Mouse (Mus musculus) liver, embryonic 11.5 days (tissue): ENCODE results near the gene Rnf31. TPM values are rescaled to one million over a fixed set of nuclear protein-coding genes. Genes with fewer than 3 reads are reported as not detected.

ENCODE experiments used
- ATAC-seq: fragments of 200-750 bp; cut with Nextera tagmentation; replicated peaks from 2 replicates; pipeline ENCODE4 v1.8.0; 2017; ENCODE audit warnings: moderate number of reproducible peaks, mild to moderate bottlenecking, moderate TSS enrichment, moderate library complexity; ENCODE audit not compliant: low FRiP score
- DNase-seq: peaks from one replicate; pipeline ENCODE4 v3.0.0-alpha.2; 2017; ENCODE audit warnings: low spot score
- H3K27ac ChIP-seq: fragments of 300-500 bp; sonication (generic); 2 replicates; pipeline ENCODE4 v1.5.1; 2014; ENCODE audit warnings: mild to moderate bottlenecking, low read depth, low read length, control low read depth
- H3K27me3 ChIP-seq: fragments of 300-500 bp; sonication (generic); replicated peaks from 2 replicates; pipeline ENCODE4 v1.6.1; 2014; ENCODE audit warnings: low read length, mixed read lengths; ENCODE audit not compliant: control insufficient read depth, insufficient read depth
- H3K36me3 ChIP-seq: fragments of 300-500 bp; sonication (generic); 2 replicates; pipeline ENCODE4 v1.6.1; 2014; ENCODE audit warnings: mild to moderate bottlenecking, low read length, moderate library complexity, mixed read lengths; ENCODE audit not compliant: control insufficient read depth, insufficient read depth
- H3K4me1 ChIP-seq: fragments of 300-500 bp; sonication (generic); replicated peaks from 2 replicates; pipeline ENCODE4 v1.6.1; 2014; ENCODE audit warnings: low read length, mixed read lengths; ENCODE audit not compliant: control insufficient read depth, insufficient read depth
- H3K4me2 ChIP-seq: fragments of 300-500 bp; sonication (generic); 2 replicates; pipeline ENCODE4 v1.6.1; 2014; ENCODE audit warnings: mild to moderate bottlenecking, control low read depth, moderate library complexity
- H3K4me3 ChIP-seq: fragments of 300-500 bp; sonication (generic); 2 replicates; pipeline ENCODE4 v1.5.1; 2014; ENCODE audit warnings: low read depth, low read length, control low read depth
- H3K9ac ChIP-seq: fragments of 300-500 bp; sonication (generic); 2 replicates; pipeline ENCODE4 v1.6.1; 2014; ENCODE audit warnings: low read depth, low read length, control low read depth
- H3K9me3 ChIP-seq: fragments of 300-500 bp; sonication (generic); 2 replicates; pipeline ENCODE4 v1.6.1; 2016; ENCODE audit warnings: low read length, inconsistent platforms, mixed read lengths; ENCODE audit not compliant: control insufficient read depth
- WGBS: fragments of 180-500 bp; shearing (Covaris S2); extraction: QIAGEN DNeasy Blood & Tissue Kit; methylation state at CpG from one replicate; pipeline ENCODE4 v1.1.7; 2014; 5-methylcytosine and 5-hydroxymethylcytosine counted together
- polyA plus RNA-seq: library from polyadenylated mRNA; unstranded; fragments of >200 nt; fragmentation: Nextera tagmentation; extraction: Ambion mirVana; gene quantifications from 2 replicates; pipeline ENCODE4 v1.2.1, GENCODE M21; 2014

The Rnf31 gene
- polyA plus RNA-seq, 1 experiment from 2014 or later, result 23.1 TPM

GRCm38 (mm10) chr14:55590748-55591330 lies 669 bp upstream of the Rnf31 start, which contains the start of gene Psme2:
TSS of gene Psme2 (minus strand) at chr14:55591113.
- Histone ChIP-seq H3K9ac (peak within 1 kb of the TSS; percentile 97), H3K27me3 (no peaks in the 10 kb centered on the region), H3K4me3 (peak within 1 kb of the TSS; percentile 99), H3K4me2 (peak within 1 kb of the TSS; percentile 97), H3K4me1 (peaks cover 34% of the 10 kb centered on the region), H3K27ac (peak within 1 kb of the TSS; percentile 78), H3K36me3 (peaks cover 11% of the 10 kb centered on the region), H3K9me3 (no peaks in the 10 kb centered on the region)
- ATAC-seq (peak; percentile 89), DNase-seq (peak; percentile 86)
- WGBS, result under 1% methylated on average over 22 of the region's 22 CpGs

DNA sequence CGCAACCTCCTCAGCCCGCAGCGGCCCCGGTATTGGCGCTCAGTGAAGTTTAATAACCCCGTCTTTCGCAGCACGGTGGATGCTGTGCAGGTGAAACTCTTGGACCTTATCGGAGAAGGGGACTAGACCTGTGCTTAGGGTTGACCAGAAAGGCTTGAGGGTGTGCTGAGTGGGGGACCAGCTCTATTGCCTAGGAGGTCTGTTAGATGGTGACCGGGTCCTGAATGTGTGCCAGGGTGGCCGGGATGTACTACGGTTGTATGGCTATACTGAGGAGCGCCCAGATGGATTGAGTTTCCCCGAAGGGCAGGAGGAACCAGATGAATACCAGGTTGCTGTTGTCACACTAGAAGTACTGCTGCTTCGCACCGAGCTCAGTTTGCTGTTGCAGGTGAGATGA lies 718 bp downstream of the Rnf31 start:
- Histone ChIP-seq H3K9ac (peak overlapping the region; percentile 97), H3K27ac (peak overlapping the region; percentile 78), H3K4me1 (peaks cover 23% of the 10 kb centered on the region), H3K36me3 (peaks cover 25% of the 10 kb centered on the region), H3K4me2 (peak overlapping the region; percentile 97), H3K4me3 (peak overlapping the region; percentile 99), H3K9me3 (no peaks in the 10 kb centered on the region), H3K27me3 (no peaks in the 10 kb centered on the region)
- ATAC-seq (no peak), DNase-seq (no peak)
- 3% methylated on average over 16 of the region's 16 CpGs for WGBS

GRCm38 (mm10) chr14:55596036-55596690 lies 4.7 kb downstream of the Rnf31 start:
- Histone ChIP-seq H3K4me3 (no peak overlapping the region), H3K36me3 (peaks cover 39% of the 10 kb centered on the region)
- WGBS, result 88% methylated on average over 13 of the region's 13 CpGs

GRCm38 (mm10) chr14:55598521-55599390 lies 7.2 kb downstream of the Rnf31 start:
- no peaks in the 10 kb centered on the region for H3K9me3 ChIP-seq
- no peak for ATAC-seq
- no peak for DNase-seq
- H3K4me2 ChIP-seq, result no peak overlapping the region
- peaks cover 52% of the 10 kb centered on the region for H3K36me3 ChIP-seq
- WGBS, result 92% methylated on average over 21 of the region's 21 CpGs
- H3K27ac ChIP-seq, result no peak overlapping the region
- H3K4me1 ChIP-seq, result peaks cover 6% of the 10 kb centered on the region
- no peaks in the 10 kb centered on the region for H3K27me3 ChIP-seq
- H3K9ac ChIP-seq, result no peak overlapping the region
- H3K4me3 ChIP-seq, result no peak overlapping the region

More at GRCm38 (mm10) chr14:55596036-55596690, 4.7 kb downstream of the Rnf31 start:
- Histone ChIP-seq H3K4me1 (peaks cover 16% of the 10 kb centered on the region), H3K4me2 (no peak overlapping the region), H3K27ac (no peak overlapping the region), H3K9me3 (no peaks in the 10 kb centered on the region), H3K27me3 (no peaks in the 10 kb centered on the region), H3K9ac (no peak overlapping the region)
- ATAC-seq (no peak), DNase-seq (no peak)

GRCm38 (mm10) chr14:55603271-55603632 lies 11.7 kb downstream of the Rnf31 start, which contains the start of gene Irf9:
TSS of gene Irf9 (plus strand) at chr14:55603571.
- Histone ChIP-seq H3K36me3 (peaks cover 45% of the 10 kb centered on the region), H3K4me2 (peak within 1 kb of the TSS; percentile 78), H3K27me3 (no peaks in the 10 kb centered on the region), H3K9me3 (no peaks in the 10 kb centered on the region), H3K4me3 (peak within 1 kb of the TSS; percentile 60), H3K4me1 (peaks cover 19% of the 10 kb centered on the region), H3K27ac (peak within 1 kb of the TSS; percentile 83), H3K9ac (peak within 1 kb of the TSS; percentile 68)
- DNase-seq (no peak), ATAC-seq (no peak)
- 84% methylated on average over 7 of the region's 7 CpGs for WGBS

DNA sequence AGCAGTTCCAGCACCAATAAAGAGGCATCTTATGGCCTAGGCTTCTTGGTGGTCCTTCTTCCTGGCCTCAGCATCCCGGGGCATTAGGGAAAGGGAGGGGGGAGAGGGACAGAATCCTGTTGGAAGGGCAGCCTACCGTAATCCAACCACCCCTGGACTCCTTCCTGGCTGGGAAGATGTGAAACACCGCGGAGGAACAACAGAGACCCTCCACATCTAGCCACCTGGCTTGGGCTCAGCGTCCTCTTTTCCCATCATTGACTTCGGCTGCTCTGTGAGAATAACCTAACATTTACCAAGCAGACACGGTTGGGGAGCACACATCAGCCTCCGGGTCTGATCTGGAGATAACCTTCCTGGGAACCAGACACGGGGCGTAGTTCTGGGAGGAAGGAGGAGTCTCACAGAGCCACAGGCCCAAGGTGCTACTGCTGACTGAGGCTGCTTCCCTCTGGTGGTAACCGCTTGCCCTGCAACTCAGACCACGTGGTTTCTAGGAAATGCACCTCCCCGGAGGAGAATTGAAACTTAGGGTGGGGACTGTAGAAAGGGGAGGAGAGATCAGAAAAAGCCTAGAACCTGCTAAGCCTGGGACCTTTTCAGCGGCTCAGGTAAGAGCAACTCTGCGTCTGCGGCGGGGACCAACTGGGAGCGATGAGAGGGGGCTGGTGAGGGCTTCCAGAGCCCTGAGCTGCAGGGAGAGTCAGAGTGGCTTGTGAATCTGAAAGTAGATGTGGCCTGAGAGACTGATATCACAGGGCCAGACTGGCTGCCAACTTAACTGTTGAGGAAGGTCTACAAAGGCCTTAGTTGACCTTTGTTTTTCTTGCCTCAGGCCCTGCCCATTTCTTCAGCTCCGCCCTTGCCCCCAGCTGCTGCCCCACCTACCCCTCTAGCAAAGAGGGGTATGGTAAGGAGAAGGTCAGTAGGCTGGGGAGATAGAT lies 12.4 kb downstream of the Rnf31 start:
- Histone ChIP-seq H3K27ac (peak overlapping the region; percentile 83), H3K27me3 (no peaks in the 10 kb centered on the region), H3K36me3 (peaks cover 46% of the 10 kb centered on the region), H3K4me2 (peak overlapping the region; percentile 78), H3K9ac (peak overlapping the region; percentile 68), H3K4me3 (peak overlapping the region; percentile 60), H3K4me1 (peaks cover 19% of the 10 kb centered on the region), H3K9me3 (no peaks in the 10 kb centered on the region)
- 17% methylated on average over 19 of the region's 19 CpGs for WGBS
- peak; percentile 94 for ATAC-seq
- peak; percentile 82 for DNase-seq

GRCm38 (mm10) chr14:55604823-55605222 lies 13.3 kb downstream of the Rnf31 start:
- Histone ChIP-seq H3K27ac (peak overlapping the region; percentile 83; the same call in 1 of the 2 replicates), H3K4me3 (peak overlapping the region; percentile 60), H3K4me2 (peak overlapping the region; percentile 78), H3K27me3 (no peaks in the 10 kb centered on the region), H3K4me1 (peaks cover 19% of the 10 kb centered on the region), H3K36me3 (peaks cover 40% of the 10 kb centered on the region), H3K9ac (peak overlapping the region; percentile 68), H3K9me3 (no peaks in the 10 kb centered on the region)
- ATAC-seq (no peak), DNase-seq (no peak)
- WGBS, result 88% methylated on average over 11 of the region's 11 CpGs
